Mouse (Mus musculus) left cerebral cortex, postnatal 4 days (tissue): ENCODE measurements at regions not wholly inside any gene's neighbourhood (a gene's known extent, or its start where the extent isn't known, plus 50 kb on each side); places are given as distances from the start of the nearest gene placed in this dataset.
A peak's percentile ranks its signal among the peaks of the same experiment; 100 is the strongest.
"Not testable (repeated sequence)": the region's sequence is repeated elsewhere in the genome, so short reads cannot be mapped to it uniquely, and the experiment has no call there.

Experiments
- DNase-seq: peaks from one replicate; pipeline ENCODE4 v3.0.0-alpha.2; 2022
- intact Hi-C: fragments of 180-260 bp; cut with DNase I; formaldehyde crosslinking; loops from one replicate; pipeline ENCODE4 v1.15.1; 2025

GRCm38 (mm10) chr13:3035291-3035690, 502.6 kb upstream of the Gdi2 start:
- intact Hi-C loops, DNase-seq: not testable (repeated sequence)

- intact Hi-C loops: not testable (repeated sequence)
- DNase-seq: peak; percentile 2
Measured at GRCm38 (mm10) chr13:3037010-3037409, 500.9 kb upstream of the Gdi2 start.

- DNase-seq: peak; percentile 34
- intact Hi-C loops: not testable (repeated sequence)
Measured at GRCm38 (mm10) chr13:3046381-3047105, 491.3 kb upstream of the Gdi2 start.

- intact Hi-C loops: not testable (repeated sequence)
Measured at GRCm38 (mm10) chr13:3083480-3083879, 454.4 kb upstream of the Gdi2 start.

GRCm38 (mm10) chr13:3089971-3090370, 447.9 kb upstream of the Gdi2 start:
- intact Hi-C loops, DNase-seq: not testable (repeated sequence)

More at GRCm38 (mm10) chr13:3083480-3083879, 454.4 kb upstream of the Gdi2 start:
- not testable (repeated sequence) for DNase-seq

- DNase-seq, intact Hi-C loops: not testable (repeated sequence)
Measured at GRCm38 (mm10) chr13:3106543-3106942, 431.3 kb upstream of the Gdi2 start.

GRCm38 (mm10) chr13:3128150-3128549, 409.7 kb upstream of the Gdi2 start:
- intact Hi-C loops: not testable (repeated sequence)

GRCm38 (mm10) chr13:3137281-3137680, 400.6 kb upstream of the Gdi2 start:
- intact Hi-C loops: not testable (repeated sequence)
- DNase-seq: peak; percentile 6

More at GRCm38 (mm10) chr13:3128150-3128549, 409.7 kb upstream of the Gdi2 start:
- peak; percentile 1 for DNase-seq

- DNase-seq: peak; percentile 53
- intact Hi-C loops: no loop called here
Measured at GRCm38 (mm10) chr13:3138698-3139097, 399.2 kb upstream of the Gdi2 start.

GRCm38 (mm10) chr13:3145513-3145912, 392.4 kb upstream of the Gdi2 start:
- DNase-seq, intact Hi-C loops: not testable (repeated sequence)
